Mouse (Mus musculus) layer of hippocampus, postnatal 10 days (tissue): ENCODE data around the gene Brca2. TPM values are rescaled to one million over a fixed set of nuclear protein-coding genes. Genes with fewer than 3 reads are reported as not detected.

Experiments used
- DNase-seq, 2 experiments: peaks; one replicate each; pipeline ENCODE4 v3.0.0; 2021; ENCODE audit warnings: low spot score in 2 of 2
- total RNA-seq, 2 experiments: library from RNA; stranded (reverse); gene quantifications; 2 replicates each; pipeline ENCODE4 v1.2.3; 2021

Gene Brca2
- total RNA-seq, 2 experiments from 2014 or later = 10.8 to 11.0 TPM

DNA sequence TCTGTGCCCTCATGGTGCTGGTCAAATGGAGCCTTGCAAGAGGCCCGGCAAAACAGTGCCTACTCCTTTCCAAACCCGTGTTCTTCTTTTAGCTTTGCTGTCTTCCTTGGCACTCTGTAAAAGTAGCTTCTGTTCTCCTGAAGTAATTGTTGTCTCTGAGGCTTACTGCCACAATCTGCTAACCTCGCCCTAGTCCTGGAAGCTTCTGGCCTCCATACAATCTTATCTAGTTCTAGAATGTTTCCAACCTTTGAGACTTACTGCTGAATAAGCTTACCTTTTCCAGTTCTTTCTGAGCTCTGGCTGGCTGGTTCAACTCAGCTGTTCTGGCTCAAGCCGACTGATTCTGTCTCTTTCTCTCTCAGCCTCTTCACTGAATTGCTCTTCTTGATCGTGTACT lies 39.4 kb downstream of the Brca2 start:
- no peak for DNase-seq

DNA sequence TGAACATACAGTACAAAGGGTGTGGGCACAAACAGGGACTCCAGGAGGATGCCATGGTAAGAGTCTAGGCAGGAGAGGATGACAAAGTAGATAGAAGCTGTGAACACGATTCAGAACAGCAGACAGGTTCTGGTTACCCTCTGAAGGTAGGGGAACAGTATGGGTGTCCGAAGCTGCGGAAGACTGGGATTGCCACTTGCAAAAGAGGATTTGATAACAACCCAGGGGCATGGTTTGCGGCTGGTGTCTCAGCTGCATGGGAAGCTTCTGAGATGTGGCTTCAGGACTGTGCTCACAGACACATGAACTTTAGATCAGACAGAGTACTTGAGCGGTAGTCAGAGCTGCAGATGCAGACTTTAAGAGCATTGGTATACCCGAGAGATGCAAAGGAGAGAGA lies 42.0 kb downstream of the Brca2 start:
- DNase-seq = no peak

DNA sequence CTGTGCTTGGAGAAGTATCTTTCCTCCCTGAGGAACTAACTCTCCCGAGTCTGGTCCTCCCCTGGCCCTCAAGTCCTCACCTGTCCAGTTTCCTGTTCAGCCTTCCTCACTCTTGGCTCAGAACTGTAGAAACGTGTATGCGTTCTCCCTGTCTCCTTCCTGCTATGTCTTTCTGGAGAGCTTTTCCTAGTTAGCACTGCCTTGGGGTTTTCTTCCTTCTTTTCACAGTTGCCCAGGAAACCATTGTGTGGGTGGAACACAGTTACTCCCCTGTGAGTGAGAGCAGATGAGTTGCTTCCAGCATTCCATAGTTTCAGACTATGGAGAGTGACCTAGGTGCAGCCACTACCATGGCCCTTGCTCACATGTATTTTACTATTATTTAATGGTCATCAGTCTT lies 43.8 kb downstream of the Brca2 start:
- no peak for DNase-seq

DNA sequence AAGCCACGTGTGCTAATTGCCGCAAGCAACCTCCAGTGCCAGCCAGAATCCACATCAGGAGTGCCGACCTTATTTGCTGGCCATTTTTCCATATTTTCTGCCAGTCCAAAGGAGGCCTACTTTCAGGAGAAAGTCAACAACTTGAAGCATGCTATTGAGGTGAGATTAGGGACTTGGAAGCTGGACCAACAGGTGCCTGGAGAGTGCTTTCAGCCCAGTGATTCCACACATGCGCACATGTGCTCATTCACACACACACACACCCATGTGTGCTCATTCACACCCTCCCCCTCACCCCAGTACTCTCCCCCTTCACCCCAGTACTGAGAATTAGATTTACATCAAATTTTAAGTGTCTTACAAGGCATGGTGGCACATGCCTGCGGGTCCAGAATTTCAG lies 44.5 kb downstream of the Brca2 start:
- no peak for DNase-seq

DNA sequence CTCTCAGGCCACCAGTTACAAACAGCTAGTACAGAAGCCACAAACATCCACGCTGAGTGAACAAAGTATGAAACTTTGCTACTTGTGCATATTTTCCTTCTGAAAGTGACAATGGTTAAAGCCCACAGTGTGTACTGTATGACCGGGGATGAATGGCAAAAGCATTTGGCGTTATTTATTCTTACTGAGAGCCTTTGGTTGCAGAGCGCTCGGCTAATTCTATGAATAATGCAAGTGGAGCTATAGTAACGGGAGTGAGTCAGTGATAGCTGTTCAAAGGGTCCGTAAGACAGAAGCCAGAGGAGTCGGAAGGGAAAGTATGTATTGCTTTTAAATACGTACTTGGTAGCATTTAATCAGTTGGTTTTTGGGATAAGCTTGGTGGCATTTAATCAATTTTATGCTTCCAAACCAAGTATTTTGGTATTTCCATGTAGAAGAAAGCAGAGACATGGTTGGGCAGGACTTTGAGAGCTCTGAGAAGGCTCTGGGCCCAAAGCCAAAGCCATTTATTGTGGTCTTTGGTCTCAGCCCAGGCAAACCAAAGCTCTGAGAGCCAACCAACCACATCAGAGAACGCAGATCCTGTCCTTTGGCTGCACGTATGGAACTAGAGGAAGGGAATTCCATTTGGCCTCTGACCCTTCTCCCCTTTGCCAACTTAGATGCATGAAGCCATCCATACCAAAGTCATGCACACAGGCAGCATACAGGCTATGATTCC lies 48.2 kb downstream of the Brca2 start:
- no peak for DNase-seq

DNA sequence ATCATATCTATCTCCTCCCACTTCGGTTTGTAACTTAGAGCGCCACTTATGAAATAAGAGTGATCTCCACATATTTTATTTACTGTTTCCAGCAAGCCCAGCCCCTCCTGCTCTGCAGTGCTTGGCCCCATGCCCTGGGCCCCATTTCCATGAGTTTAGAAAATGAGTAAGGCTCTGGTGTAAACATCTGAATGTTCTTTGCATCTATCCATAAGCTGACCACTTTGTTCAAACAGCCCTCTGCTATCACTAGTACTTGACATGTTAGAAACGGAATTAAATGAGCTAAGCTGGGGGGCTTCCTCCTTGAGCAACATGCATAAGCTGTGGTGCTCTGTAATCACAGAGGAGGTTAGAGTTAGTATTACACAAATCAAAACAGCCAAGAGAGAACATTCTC lies 52.0 kb downstream of the Brca2 start:
- no peak for DNase-seq

DNA sequence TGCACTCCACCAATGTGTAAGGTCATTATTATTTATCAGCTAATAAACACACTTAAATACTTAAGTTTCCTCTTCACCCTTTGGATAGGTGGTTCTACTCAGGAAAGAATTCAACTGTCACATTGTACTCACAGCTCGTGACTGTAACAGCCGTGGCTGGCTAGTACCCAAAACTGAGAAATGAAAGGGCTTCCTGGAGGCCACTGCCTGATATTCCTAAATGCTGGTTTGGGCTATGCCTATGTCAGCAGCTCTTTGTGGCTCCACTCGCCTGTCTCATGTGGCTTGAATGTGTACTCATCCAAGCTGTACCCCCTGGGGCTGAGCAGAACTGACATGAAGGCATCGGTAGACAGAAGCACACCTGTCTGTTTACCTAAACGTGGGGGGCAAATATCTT lies 52.5 kb downstream of the Brca2 start:
- no peak for DNase-seq

DNA sequence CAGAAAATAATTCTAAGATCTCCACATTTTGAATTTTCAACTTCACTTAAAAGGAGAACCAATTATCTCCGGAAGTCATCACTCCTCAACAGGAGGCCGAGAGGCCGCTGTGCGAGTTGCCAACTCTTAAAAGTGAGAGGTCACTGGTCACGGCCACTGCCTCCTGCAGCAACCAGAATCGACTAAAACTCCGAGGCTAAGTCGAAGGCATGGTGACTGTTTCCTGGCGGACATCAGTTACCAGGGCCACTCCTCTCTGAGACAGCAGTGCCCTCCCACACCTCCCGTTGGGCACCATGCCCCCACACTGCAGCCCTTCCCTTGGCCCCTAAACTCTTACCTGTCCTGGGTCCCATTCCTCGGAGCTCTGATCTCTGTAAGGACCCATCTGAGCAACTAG lies 54.4 kb downstream of the Brca2 start:
- no peak for DNase-seq

DNA sequence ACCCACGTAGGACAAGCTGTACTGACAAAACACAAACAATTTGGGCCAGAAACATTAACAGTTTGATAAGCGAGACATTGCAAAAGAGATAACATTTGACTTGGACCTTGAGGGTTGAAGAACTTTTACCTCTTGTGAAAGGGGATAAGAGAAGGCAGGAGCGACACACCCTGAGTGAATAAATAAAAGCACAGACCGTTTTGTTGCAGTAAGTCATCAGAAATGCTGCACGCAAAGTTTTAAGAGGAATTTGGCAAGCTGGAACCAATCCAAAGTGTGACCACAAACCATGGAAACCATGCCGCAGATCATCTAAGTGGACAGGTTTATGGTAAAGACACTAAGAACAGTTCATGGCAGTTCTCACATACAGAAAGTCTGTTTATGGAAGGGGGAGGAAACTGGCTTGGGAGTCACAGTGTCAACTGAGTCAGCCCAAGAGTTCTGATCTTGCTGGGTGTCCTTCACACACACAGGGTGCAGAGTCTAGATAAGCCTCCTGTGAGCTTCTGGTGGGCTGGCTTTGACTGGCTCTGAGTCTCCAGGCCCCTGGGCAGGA lies 56.3 kb downstream of the Brca2 start:
- no peak for DNase-seq

DNA sequence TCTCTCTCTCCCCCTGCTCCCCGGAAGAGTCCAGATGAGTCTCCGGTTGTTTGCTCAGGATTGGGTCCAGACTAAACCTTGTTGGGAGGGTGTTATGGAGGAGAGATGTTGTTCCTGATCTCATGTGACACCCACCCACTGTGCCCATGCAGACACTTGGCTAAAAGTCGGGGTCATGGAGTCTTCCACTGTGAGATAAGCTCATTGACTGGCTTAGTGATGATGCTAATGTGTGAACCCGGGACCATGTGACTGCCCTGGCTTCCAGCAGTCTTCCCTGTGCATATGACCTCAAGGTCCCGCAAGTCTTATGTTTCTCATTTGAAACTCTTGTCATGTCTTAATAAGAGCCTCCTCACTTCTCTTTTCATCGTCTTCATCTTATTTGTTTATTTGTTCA lies 58.8 kb downstream of the Brca2 start:
- DNase-seq = no peak

DNA sequence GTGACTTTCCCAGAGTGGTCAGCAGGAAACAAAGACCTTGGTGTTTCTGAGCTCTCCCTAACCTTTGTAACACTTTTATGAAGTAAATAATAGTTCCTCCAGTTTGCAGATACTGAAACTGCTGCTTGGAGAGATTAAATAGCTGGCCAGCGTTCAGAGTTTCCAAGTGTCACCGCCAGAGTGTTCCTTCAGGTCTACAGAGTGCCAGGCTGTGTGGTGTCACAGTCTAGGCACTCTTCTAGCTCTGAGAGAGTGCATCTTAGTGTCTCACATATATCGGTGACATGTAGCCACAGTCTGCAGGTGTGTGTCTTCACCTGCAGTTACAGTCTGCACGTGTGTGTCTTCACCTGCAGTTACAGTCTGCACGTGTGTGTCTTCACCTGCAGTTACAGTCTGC lies 60.8 kb downstream of the Brca2 start:
- DNase-seq = no peak

DNA sequence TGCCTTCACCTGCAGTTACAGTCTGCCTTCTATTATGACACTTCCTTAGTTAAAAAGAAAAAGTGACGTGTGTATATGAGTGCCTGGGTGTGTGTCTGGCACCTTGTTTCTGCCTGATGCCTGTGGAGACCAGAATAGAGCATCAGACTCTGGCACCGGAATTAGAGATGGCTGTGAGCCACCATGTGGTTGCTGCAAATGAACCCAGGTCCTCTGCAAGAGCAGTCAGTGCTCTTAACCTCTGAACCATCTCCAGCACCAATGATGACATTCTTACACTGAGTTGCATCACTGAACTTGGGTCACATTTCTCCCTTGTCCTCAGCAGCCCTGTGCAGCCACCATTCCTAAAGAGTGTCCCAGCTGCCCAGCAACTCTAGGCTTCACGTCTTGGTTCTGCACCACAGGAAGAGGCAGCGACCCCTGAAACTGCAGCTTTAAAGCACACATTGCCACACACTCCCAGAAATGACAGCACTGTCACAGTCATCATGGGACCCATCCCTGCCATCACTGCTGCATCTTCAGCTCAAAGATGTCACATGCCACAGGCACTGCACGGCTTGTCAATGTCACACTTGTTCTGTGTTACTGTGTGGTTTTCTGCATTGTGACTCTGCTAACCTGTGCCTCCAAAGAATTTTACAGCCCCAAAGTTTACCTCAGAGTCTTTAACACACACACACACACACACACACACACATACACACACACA lies 61.3 kb downstream of the Brca2 start:
- no peak for DNase-seq

DNA sequence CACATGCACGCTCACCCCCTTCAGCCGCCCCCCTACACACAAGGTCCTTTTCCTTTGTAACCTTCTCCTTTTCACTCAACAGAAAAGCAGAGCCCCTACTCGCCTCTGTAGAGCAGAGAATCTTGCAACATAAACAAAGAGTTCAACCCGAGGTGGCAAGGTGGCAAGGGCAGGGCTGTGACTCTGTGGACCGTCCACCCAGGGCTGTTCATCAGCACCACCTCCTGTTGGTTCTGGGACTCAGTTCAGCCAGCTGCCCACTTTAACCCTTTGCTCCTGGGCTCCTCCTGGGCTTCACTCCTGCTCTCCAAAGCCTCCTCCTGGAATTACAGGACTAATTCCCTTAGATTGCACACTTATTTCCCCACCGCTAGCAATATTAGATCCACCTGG lies 61.9 kb downstream of the Brca2 start:
- no peak for DNase-seq

DNA sequence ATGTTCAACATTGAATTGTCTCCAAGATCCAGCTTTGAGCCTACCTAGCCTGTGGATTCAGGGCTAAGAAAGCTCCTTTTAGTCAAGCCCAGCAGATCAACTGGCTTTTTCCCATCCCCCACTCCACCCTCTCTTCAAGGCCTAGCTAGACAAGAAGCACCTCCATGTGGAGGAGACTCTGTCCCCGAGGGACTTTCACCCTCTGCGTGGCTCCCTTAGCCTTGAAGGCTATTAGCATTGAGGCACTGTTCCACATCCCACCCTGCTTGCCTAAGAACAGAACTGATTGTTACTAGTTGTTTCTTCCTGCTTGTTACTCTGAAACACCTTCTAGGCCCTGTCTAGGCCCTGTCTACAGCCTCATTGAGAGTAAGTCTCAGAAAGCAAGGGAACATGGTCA lies 67.5 kb downstream of the Brca2 start:
- DNase-seq = no peak

DNA sequence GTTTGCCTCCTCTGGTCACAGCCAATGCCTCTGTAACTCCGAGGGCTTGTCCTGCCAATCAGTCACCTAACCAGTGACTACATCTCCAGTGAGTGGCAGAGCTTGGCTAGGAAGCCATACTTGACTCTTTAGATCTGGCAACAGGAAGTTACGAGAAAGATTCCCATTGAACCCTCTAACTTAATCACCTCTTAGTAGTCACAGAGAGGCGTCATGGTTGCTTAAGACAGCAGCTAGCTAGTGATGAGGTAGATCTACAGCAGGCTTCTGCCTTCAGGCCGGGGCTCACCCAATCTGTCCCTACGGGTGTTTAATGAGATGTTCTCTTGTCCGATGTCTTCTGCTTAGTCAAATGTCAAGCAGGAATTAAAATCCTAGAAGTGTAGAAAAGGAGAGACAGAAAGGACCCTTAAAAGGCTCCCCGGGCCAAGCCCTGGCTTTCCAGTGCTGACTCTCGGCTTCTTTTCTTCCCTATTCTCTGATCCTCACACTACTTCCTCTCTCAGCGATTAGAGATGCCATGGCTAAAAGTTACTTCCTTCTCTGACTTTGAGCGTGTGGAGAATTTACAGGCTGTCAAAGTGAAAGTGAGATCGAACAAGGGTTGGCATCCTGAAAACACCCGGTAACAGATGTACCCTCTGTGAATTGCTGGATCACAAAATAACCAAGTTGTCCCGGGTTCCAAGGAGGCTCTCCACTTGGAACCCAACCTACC lies 69.9 kb downstream of the Brca2 start:
- DNase-seq = no peak

DNA sequence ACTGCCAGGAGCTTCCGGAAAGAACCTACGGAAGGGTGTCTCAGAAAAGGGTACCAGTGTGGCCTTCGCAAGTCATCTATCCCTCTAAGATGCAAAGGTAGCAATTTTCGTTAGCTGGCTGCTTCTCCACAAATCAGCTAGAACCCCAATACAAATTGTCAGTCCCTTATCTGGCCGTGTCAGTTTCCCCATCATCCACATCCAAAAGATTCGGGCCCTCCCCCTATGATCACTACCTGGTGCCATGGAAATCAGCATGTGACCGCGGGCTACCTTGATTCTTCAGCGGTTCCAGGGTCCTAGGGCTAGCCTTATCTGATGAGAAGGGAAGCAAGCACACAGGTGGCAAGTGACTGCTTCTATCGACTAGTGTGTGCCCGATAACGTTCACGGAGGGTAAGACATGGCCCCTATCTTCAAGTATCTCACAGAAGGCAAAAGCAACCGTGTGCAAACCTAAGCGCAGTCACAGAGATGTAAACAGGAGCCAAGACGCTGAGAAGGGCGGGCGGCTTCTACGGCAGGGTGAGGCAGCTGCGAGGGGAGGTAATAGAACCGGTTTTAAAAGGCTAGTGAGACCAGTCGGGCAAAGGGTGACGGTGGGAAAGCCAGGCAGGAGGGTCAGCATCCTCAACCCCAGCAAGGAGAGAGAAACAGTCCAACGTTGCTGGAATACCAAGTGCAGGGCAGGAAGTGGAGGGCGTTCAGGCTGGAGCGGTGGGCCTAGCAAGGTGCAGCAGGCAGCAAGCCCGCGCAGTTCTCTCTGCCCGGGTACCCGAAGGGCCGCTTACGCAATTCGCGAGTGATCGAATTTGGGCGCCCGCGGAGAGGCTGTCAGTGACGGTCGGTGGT lies 70.7 kb downstream of the Brca2 start:
- DNase-seq = peak; percentile 37 to 59

DNA sequence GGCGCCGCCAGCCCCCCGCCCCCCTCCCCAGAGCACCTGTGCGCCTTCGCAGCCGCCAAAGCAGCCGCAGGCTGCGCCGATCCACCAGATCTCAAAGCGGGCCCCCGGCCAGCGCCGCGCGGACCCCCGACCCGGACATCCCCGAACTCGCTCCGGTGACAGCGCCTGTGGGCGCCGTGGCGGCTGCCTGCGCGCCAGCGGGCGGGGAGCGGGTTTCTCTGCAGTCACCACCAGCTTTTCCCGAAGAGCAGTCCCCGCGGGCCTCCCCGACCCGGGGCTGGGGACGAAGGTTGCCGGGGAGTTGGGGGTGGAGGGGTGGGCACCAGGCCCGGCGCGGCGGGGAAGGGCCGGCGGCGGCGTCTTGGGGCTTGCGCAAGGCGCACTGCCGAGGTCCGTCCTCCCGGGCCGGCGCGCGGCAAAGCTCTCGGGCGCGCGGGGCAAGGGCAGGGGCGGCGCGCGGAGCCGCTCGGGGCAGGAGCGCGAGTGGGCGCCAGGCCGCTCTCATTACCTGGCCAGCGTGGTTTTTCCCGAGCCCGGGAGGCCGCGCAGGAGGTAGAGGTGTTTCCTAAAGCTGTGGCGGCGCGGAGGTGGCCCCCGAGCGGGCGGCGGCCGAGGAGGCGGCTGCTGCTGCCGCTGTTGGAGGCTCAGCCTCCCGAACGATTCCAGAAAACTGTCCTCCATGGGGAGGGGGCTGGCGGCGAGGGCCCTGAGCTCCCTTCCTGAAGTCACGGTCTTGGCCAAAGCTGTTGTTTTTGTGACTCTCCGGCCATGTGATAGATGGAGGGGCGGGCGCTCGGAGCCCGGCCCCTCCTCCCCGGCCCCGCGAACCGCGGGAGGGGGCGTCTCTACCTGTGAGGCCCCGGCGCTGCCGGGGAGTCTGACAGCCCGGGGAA lies 71.6 kb downstream of the Brca2 start:
- DNase-seq = peak; percentile 69

DNA sequence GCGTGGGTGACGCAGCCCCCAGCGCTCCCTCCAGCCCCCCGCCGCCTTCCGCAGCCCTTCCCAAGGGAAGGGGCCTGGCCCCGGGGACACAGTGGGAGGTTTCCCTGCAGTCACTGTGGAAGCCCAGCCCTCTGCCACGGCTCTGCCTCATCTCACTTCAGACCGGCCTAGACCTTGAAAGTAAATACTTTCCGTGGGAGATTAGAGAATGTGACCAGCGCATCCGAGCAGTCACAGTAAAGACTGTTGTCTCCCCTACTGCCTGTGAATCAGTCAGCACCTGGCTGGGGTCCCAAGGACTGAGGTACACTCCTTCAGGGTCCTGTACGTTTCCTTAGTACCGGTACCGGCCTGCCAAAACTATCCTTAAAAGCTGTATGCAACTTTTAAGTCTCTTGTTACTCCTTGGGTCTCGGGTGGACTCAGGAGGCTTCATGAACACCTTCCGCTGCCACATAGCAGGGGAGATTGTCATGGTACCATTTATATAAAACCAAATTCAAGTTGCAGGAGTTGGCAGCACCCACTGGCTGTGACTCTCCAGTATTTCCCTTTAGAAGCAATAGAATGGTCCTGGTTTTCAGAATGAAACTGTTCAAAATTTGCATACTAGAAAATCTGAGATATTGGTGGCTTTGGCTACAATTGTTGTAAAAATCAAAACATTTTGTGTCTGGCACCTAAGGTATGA lies 72.4 kb downstream of the Brca2 start:
- peak in 1 of 2 experiments; percentile 23 for DNase-seq

DNA sequence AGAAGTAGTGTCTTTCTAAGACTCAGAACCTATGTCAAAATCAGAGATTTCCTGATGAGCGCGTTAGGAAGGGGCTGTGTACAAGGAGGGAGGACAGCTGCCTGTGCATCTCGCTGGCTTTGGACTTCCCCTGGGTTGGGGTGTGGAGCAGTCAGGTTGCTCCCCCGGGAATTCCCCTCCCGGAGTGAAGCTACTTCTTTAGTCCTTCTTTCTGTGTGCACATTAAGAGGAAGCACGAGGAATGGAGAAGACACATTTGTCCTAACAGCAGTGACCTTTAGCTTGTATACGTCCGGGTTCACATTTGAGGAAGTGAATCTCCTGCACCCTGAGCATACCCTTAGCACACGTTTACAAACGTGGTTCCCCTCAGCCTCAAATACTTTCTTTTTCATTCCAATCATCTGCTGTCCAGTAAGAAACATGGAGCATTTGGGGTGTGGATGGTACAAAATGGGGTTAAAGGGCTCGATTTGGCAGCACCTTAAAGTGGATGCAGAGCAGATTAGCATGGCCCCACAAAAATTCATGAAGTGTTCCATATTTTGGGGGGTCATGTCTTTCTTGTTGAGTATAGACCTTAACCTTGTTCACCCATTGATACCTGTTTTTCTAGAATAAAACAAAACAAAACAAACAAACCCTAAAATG lies 73.1 kb downstream of the Brca2 start:
- no peak for DNase-seq
